Mouse (Mus musculus) heart, embryonic 13.5 days (tissue): ENCODE data around the gene Shpk. TPM values are rescaled to one million over a fixed set of nuclear protein-coding genes. Genes with fewer than 3 reads are reported as not detected.

Source experiments
- ATAC-seq: fragments of 200-750 bp; cut with Nextera tagmentation; 2 replicates; pipeline ENCODE4 v1.8.0; 2017; ENCODE audit warnings: moderate TSS enrichment; ENCODE audit not compliant: insufficient number of reproducible peaks, low FRiP score, low TSS enrichment; ENCODE audit errors: extremely low read depth
- H3K27ac ChIP-seq: fragments of 300-500 bp; sonication (generic); replicated peaks from 2 replicates; pipeline ENCODE4 v1.5.1; 2015; ENCODE audit warnings: moderate library complexity, mild to moderate bottlenecking, inconsistent platforms
- H3K27me3 ChIP-seq: fragments of 300-500 bp; sonication (generic); replicated peaks from 2 replicates; pipeline ENCODE4 v1.6.1; 2015; ENCODE audit warnings: mild to moderate bottlenecking, inconsistent platforms
- H3K36me3 ChIP-seq: fragments of 300-500 bp; sonication (generic); 2 replicates; pipeline ENCODE4 v1.6.1; 2015; ENCODE audit warnings: mild to moderate bottlenecking, inconsistent platforms
- H3K4me1 ChIP-seq: fragments of 300-500 bp; sonication (generic); 2 replicates; pipeline ENCODE4 v1.6.1; 2015; ENCODE audit warnings: inconsistent platforms
- H3K4me2 ChIP-seq: fragments of 300-500 bp; sonication (generic); 2 replicates; pipeline ENCODE4 v1.6.1; 2015; ENCODE audit warnings: inconsistent platforms, mild to moderate bottlenecking, moderate library complexity
- H3K4me3 ChIP-seq: fragments of 300-500 bp; sonication (generic); 2 replicates; pipeline ENCODE4 v1.5.1; 2015; ENCODE audit warnings: moderate library complexity, mild to moderate bottlenecking, inconsistent platforms
- H3K9ac ChIP-seq: fragments of 300-500 bp; sonication (generic); 2 replicates; pipeline ENCODE4 v1.6.1; 2015; ENCODE audit warnings: inconsistent platforms, mild to moderate bottlenecking, moderate library complexity
- H3K9me3 ChIP-seq: fragments of 300-500 bp; sonication (generic); 2 replicates; pipeline ENCODE4 v1.6.1; 2016; ENCODE audit warnings: inconsistent platforms
- WGBS: fragments of 180-500 bp; shearing (Covaris S2); methylation state at CpG from one replicate; pipeline ENCODE4 v1.1.7; 2015; ENCODE audit warnings: mixed read lengths; 5-methylcytosine and 5-hydroxymethylcytosine counted together
- polyA plus RNA-seq: library from polyadenylated mRNA; unstranded; fragments of >200 nt; fragmentation: Nextera tagmentation; extraction: Ambion mirVana; gene quantifications from 2 replicates; pipeline ENCODE4 v1.2.1, GENCODE M21; 2015

Shpk gene
- polyA plus RNA-seq, 1 experiment from 2014 or later, result 0.60 TPM

DNA sequence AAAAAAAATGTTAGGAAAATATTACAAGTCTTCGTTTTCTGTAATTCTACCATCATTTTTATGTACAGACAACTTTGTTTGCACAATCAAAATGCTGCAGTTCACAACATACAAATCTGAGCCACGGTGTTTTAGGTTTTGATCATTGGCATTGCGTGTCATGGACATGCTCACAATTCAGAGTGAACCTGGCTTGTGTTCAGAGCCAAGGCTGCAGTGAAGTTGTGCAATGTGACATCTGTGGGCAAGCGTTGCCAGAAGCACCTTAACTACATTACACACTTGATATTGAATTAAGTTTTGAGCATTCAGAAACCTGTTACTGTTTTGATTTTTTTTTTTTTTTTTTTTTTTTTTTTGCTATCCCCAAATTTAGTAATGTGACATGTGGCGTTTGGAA is 30.8 kb downstream of the Shpk start:
- Histone ChIP-seq H3K9me3 (no peaks in the 10 kb centered on the region), H3K4me3 (no peak overlapping the region), H3K27me3 (no peaks in the 10 kb centered on the region), H3K36me3 (no peaks in the 10 kb centered on the region), H3K9ac (no peak overlapping the region), H3K4me2 (no peak overlapping the region), H3K27ac (no peak overlapping the region), H3K4me1 (no peaks in the 10 kb centered on the region)
- 79% methylated on average over 5 of the region's 5 CpGs for WGBS
- no peak for ATAC-seq

DNA sequence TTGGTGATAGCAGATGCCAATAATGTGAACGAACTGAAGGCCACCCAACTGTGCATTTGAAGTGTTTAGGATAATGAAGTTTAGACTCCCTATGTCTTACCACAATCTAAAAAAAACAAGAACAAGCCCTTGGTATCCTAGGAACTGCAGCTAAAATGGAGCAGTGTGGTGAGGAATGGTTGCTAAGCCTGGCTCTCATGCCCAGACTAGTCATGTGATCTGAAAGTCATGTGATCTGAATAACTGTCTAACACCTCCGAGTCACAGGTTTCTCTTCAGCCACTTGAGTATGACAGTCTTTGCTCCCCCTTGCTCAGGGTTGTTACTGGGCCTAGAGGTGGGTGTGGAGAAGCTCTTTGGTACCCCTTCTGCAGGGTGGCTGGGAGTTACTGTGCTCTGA is 33.3 kb downstream of the Shpk start:
- Histone ChIP-seq H3K27me3 (no peaks in the 10 kb centered on the region), H3K27ac (no peak overlapping the region), H3K9me3 (no peaks in the 10 kb centered on the region), H3K4me2 (no peak overlapping the region), H3K4me1 (peaks cover 11% of the 10 kb centered on the region), H3K36me3 (no peaks in the 10 kb centered on the region), H3K4me3 (no peak overlapping the region), H3K9ac (no peak overlapping the region)
- 47% methylated on average over 2 of the region's 2 CpGs for whole genome bisulfite sequencing
- no peak for ATAC-seq

DNA sequence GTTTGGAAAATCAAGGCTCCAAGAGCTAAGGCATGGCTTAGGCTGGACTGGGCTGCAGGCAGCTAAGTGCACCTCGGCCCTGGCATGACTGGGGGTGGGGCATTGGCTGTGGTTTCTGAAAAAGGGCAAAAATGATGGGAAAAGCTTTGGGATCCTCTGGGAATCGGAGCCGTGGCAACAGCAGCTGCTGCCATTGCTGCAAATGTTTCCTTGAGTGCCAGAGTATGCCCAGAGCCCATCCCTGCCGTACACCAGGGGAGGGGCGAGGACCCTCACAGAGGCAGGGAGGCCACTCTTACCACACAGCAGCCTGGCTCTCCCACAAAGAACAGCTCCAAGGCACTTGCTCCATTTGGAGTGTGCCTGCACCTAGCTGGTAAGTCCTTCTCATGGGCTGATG is 34.7 kb downstream of the Shpk start, which contains the start of gene Trpv1:
TSS of gene Trpv1 (plus strand) at position 301 of the 400 bp plus-strand sequence.
- Histone ChIP-seq H3K4me1 (peaks cover 11% of the 10 kb centered on the region), H3K27ac (no peak within 1 kb of the TSS), H3K27me3 (no peaks in the 10 kb centered on the region), H3K9ac (no peak within 1 kb of the TSS), H3K9me3 (no peaks in the 10 kb centered on the region), H3K36me3 (no peaks in the 10 kb centered on the region), H3K4me2 (no peak within 1 kb of the TSS), H3K4me3 (no peak within 1 kb of the TSS)
- WGBS, result 78% methylated on average over 5 of the region's 5 CpGs
- no peak for ATAC-seq

DNA sequence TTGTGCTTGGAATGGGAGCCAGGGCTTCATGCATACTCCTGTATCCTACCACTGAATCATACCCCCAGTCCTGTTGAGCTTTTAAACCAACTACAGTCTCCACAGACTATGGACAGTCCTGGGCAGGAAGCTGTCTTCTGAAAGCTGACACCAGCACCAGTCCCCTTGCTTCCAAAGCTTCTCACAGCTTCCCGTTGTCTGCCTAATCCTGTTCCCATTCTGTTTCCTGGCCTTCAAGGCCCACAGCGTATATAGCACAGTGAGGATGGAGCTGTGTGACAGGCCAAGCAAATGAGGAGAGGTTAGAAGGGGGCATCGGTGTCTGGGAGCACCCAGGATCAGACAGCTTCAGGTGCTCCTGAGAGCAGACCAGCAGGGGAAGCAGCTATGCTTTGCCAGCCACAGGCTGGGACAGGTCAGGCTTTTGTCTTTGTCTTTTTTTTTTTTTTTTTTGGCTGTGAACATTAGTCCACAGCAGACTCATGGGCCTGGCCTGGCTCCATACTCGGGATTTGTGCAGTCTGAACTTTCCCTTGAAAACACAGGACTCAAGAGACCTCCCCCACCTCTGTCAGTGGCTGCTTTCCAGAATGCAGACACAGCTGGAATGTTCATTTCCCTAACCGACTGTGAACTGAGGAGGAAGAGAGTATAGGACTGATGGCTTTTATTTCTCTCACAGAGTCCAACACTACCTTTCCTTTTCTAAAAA is 36.9 kb downstream of the Shpk start:
- no peak overlapping the region for H3K9ac ChIP-seq
- 25% methylated on average over 5 of the region's 5 CpGs for WGBS
- peak overlapping the region; percentile 79 for H3K27ac ChIP-seq
- H3K4me2 ChIP-seq, result no peak overlapping the region
- H3K27me3 ChIP-seq, result no peaks in the 10 kb centered on the region
- H3K36me3 ChIP-seq, result no peaks in the 10 kb centered on the region
- ATAC-seq, result peak; percentile 23; the same call in 1 of the 2 replicates
- H3K4me3 ChIP-seq, result no peak overlapping the region
- no peaks in the 10 kb centered on the region for H3K9me3 ChIP-seq
- H3K4me1 ChIP-seq, result peaks cover 11% of the 10 kb centered on the region

DNA sequence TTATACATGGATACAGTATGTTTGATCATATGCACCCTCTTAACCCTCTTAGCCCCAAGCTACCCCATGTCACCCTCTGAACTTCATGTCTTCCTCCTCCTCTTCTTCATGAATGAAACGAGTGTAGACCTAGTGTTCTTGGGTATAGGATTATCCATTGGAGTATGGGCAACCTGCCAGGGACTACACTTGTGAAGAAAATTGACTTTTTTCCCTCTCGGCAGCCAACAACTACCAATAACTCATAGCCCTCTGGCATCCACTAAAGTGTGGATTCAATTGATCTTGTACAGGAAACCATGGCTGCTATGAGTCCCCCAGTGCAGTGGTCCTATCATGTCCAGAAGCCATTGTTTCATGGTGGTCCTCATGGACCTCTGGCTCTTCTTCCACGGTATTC is 37.5 kb downstream of the Shpk start:
- Histone ChIP-seq H3K4me1 (peaks cover 11% of the 10 kb centered on the region), H3K36me3 (no peaks in the 10 kb centered on the region), H3K9ac (no peak overlapping the region), H3K4me2 (no peak overlapping the region), H3K27ac (peak overlapping the region; percentile 63), H3K9me3 (no peaks in the 10 kb centered on the region), H3K27me3 (no peaks in the 10 kb centered on the region), H3K4me3 (no peak overlapping the region)
- 62% methylated on average over 3 of the region's 3 CpGs for WGBS
- no peak for ATAC-seq

DNA sequence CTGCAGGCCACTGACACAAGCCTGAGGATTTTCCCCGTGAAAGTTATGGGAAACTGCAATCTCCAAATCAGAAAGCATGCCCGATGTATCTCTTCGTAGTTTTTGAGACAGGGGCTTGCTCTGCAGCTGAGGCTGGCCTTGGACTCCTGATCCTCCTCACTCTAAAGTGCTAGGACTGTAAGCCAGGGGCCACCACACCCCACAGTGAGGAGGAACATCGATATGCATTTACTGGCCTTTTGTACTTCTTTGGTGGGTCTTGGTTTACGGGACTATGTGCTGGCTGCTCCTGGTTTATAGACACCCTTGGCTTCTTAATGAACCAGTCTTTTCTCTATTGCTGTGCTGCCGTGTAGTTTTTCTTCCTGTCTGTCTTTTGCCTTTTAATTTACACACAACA is 42.9 kb downstream of the Shpk start:
- Histone ChIP-seq H3K9ac (no peak overlapping the region), H3K36me3 (no peaks in the 10 kb centered on the region), H3K4me1 (no peaks in the 10 kb centered on the region), H3K27me3 (no peaks in the 10 kb centered on the region), H3K4me3 (no peak overlapping the region), H3K27ac (no peak overlapping the region), H3K4me2 (no peak overlapping the region), H3K9me3 (no peaks in the 10 kb centered on the region)
- 69% methylated on average over 6 of the region's 6 CpGs for WGBS
- ATAC-seq, result no peak

DNA sequence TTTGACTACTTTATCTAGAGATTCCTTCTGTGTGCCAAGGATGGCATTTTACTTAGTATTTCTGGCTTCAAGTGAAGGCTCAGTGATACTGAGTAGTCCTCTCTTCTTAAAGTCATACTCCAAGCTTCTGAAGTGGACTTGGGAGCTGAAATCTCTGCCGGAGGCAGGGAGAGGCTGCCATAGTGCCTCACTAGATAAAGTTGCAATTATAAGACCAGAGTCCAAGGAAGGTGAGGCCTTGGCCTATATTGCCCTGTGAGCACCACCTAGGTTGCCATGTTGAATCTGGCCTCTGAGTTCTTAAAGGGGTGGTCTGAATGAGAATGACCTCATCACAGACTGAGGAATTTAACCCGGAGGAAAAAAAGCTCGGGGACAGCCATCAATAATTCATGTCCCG is 43.5 kb downstream of the Shpk start:
- Histone ChIP-seq H3K27me3 (no peaks in the 10 kb centered on the region), H3K9ac (no peak overlapping the region), H3K4me1 (no peaks in the 10 kb centered on the region), H3K27ac (no peak overlapping the region), H3K9me3 (no peaks in the 10 kb centered on the region), H3K4me3 (no peak overlapping the region), H3K4me2 (no peak overlapping the region), H3K36me3 (no peaks in the 10 kb centered on the region)
- 81% methylated on average over 4 of the region's 4 CpGs for WGBS
- no peak for ATAC-seq

DNA sequence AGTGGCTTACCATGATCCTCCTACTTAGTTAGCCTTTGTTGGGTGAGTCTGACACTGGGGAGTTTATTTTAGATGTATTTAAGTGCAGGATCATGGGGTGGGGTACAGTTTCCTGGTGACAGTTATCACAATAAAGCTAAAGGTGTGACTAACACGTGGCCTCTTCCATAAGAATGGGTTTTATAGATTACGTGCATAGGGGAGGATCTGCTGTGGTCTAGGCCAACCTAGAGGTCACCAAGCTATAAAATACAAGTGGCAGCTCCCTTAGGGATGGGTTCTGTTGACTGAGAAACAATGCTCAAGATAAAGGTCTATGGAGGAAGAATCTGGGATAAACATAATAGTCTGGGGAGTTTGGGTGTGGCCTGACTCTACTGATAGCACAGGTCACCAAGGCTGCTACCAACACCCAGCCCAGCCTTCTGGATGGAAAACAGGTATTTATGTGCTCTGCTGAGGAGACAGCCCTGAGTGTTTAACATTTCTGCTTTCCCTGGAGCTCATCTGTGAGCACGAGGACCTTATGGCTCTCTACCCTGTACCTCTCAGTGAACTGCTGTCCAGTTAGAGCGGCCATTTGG is 58.2 kb downstream of the Shpk start:
- H3K4me2 ChIP-seq, result no peak overlapping the region
- H3K9ac ChIP-seq, result no peak overlapping the region
- ATAC-seq, result no peak
- no peak overlapping the region for H3K27ac ChIP-seq
- H3K4me1 ChIP-seq, result no peaks in the 10 kb centered on the region
- peaks cover 4% of the 10 kb centered on the region; the same call in 1 of the 2 replicates for H3K9me3 ChIP-seq
- H3K27me3 ChIP-seq, result no peaks in the 10 kb centered on the region
- no peak overlapping the region for H3K4me3 ChIP-seq
- no peaks in the 10 kb centered on the region for H3K36me3 ChIP-seq
- 74% methylated on average over 4 of the region's 4 CpGs for WGBS

DNA sequence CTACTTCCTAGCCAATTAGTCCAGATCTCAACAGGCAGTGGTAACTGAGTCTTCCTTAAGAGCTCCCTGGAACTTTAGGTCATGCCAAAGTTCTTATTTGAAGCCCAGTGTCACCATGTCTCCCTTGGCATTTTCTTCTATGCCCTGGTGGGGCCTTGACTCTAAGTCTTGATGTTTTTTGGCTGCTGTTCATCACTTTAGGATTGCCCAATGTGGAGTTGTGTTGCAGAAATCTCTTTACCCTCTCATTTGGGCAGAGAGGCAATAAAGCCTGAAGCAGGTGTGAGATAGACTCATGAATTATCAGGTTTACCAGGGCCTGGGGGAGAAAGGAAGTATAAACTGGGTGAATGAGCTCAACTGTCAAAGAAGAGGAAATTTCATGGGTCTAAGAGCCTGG is 59.4 kb downstream of the Shpk start:
- no peaks in the 10 kb centered on the region for H3K27me3 ChIP-seq
- H3K36me3 ChIP-seq, result no peaks in the 10 kb centered on the region
- no peak overlapping the region for H3K4me2 ChIP-seq
- peaks cover 4% of the 10 kb centered on the region; the same call in 1 of the 2 replicates for H3K9me3 ChIP-seq
- H3K4me1 ChIP-seq, result no peaks in the 10 kb centered on the region
- no peak for ATAC-seq
- no peak overlapping the region for H3K27ac ChIP-seq
- no peak overlapping the region for H3K4me3 ChIP-seq
- H3K9ac ChIP-seq, result no peak overlapping the region

DNA sequence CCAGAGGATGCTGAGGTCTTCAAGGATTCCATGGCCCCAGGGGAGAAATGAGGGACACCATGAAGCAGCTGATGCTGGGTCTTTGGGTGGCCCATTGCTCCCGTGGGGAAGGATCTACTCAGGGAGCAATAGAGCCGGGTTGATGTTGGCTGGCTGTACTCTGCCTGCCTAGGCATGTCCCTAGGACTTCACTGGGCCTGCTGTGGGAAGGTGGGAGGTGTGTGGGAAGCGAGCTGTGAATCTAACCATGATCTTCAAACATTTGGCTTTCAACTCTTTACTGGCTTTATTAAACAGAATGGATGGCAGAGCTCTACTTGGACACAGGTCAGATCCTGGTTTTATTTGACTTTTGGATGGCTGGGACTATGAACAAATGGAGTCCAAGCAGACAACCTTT is 61.2 kb downstream of the Shpk start:
- Histone ChIP-seq H3K36me3 (no peaks in the 10 kb centered on the region), H3K27me3 (no peaks in the 10 kb centered on the region), H3K4me1 (no peaks in the 10 kb centered on the region), H3K9me3 (peaks cover 4% of the 10 kb centered on the region; the same call in 1 of the 2 replicates), H3K4me3 (no peak overlapping the region), H3K27ac (no peak overlapping the region), H3K9ac (no peak overlapping the region), H3K4me2 (no peak overlapping the region)
- ATAC-seq, result no peak
- WGBS, result 61% methylated on average over 3 of the region's 3 CpGs

DNA sequence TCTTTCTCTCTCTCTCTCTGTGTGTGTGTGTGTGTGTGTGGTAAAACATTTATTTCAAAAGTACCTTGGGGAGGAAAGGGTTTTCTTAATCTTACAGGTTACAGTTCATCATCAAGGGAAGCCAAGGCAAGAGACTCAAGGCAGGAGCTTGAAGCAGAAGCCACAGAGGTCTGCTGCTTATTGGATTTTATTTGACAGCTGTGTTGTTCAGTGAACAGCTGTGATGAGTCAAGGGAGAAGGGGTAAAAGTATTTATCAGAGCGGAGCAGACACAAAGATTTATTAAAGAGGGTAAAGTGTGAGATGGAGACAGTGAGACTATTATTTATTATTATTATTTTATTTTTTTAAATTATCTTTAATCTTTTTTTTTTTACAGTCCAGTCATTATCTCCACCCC is 62.1 kb downstream of the Shpk start:
- whole genome bisulfite sequencing, result 63% methylated on average over 1 of the region's 1 CpGs

DNA sequence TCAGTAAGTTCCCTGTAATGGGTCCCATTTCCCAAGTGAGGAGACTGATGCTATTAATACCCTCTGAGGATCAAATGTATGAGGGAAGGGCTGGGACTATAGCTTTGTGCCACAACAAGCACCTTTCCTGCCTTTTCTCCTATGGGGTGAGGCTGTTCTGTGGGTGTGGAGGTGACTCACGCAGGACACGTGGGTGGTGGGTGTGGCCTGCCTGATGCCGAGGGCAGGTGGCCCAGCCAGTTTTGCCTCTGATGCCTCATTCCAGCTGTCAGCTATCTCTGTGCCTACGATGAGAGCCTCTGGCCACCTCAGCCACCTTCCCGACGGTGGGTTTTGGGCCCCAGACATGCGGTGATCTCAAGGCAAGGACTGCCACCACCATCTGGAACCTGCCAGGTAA is 68.0 kb downstream of the Shpk start, which contains the start of gene Trpv3:
TSS of gene Trpv3 (plus strand) at position 122 of the 400 bp plus-strand sequence.
- H3K9ac ChIP-seq, result no peak within 1 kb of the TSS
- no peak within 1 kb of the TSS for H3K4me3 ChIP-seq
- H3K9me3 ChIP-seq, result no peaks in the 10 kb centered on the region
- H3K27ac ChIP-seq, result no peak within 1 kb of the TSS
- 73% methylated on average over 7 of the region's 7 CpGs for WGBS
- peaks cover 33% of the 10 kb centered on the region for H3K27me3 ChIP-seq
- no peak for ATAC-seq
- no peaks in the 10 kb centered on the region for H3K36me3 ChIP-seq
- 0 out of 2 replicates have a peak, but pooled peaks cover 5% of the 10 kb centered on the region for H3K4me1 ChIP-seq
- H3K4me2 ChIP-seq, result no peak within 1 kb of the TSS

More for the DNA sequence above, 62.1 kb downstream of the Shpk start:
- Histone ChIP-seq H3K4me2 (no peak overlapping the region), H3K9ac (no peak overlapping the region), H3K4me1 (no peaks in the 10 kb centered on the region), H3K4me3 (no peak overlapping the region), H3K9me3 (peaks cover 4% of the 10 kb centered on the region; the same call in 1 of the 2 replicates), H3K27me3 (no peaks in the 10 kb centered on the region), H3K27ac (no peak overlapping the region), H3K36me3 (no peaks in the 10 kb centered on the region)
- no peak for ATAC-seq
